Mouse (Mus musculus) forebrain, embryonic 16.5 days (tissue): Measurements from ENCODE around the gene Cisd2. TPM values are rescaled to one million over a fixed set of nuclear protein-coding genes. Genes with fewer than 3 reads are reported as not detected.

Source experiments
- ATAC-seq: fragments of 200-750 bp; cut with Nextera tagmentation; 2 replicates; pipeline ENCODE4 v1.8.0; 2017; ENCODE audit warnings: mild to moderate bottlenecking, moderate library complexity
- H3K27ac ChIP-seq: fragments of 300-500 bp; sonication (generic); 2 replicates; pipeline ENCODE4 v1.5.1; 2014; ENCODE audit warnings: low read length, control low read depth
- H3K27me3 ChIP-seq: fragments of 300-500 bp; sonication (generic); replicated peaks from 2 replicates; pipeline ENCODE4 v1.6.1; 2014; ENCODE audit warnings: low read length; ENCODE audit not compliant: control insufficient read depth, insufficient read depth
- H3K36me3 ChIP-seq: fragments of 300-500 bp; sonication (generic); 2 replicates; pipeline ENCODE4 v1.6.1; 2014; ENCODE audit not compliant: control insufficient read depth, insufficient read depth
- H3K4me1 ChIP-seq: fragments of 300-500 bp; sonication (generic); replicated peaks from 2 replicates; pipeline ENCODE4 v1.6.1; 2014; ENCODE audit warnings: low read length; ENCODE audit not compliant: control insufficient read depth, insufficient read depth
- H3K4me2 ChIP-seq: fragments of 300-500 bp; sonication (generic); 2 replicates; pipeline ENCODE4 v1.6.1; 2014; ENCODE audit warnings: mild to moderate bottlenecking, low read length, control low read depth
- H3K4me3 ChIP-seq: fragments of 300-500 bp; sonication (generic); replicated peaks from 2 replicates; pipeline ENCODE4 v1.5.1; 2014; ENCODE audit warnings: mild to moderate bottlenecking, low read length, control low read depth
- H3K9ac ChIP-seq: fragments of 300-500 bp; sonication (generic); replicated peaks from 2 replicates; pipeline ENCODE4 v1.6.1; 2014; ENCODE audit warnings: low read depth, low read length, control low read depth
- H3K9me3 ChIP-seq: fragments of 300-500 bp; sonication (generic); 2 replicates; pipeline ENCODE4 v1.6.1; 2016; ENCODE audit warnings: low read length; ENCODE audit not compliant: control insufficient read depth
- WGBS: fragments of 180-500 bp; shearing (Covaris S2); extraction: QIAGEN DNeasy Blood & Tissue Kit; methylation state at CpG from one replicate; pipeline ENCODE4 v1.1.7; 2014; 5-methylcytosine and 5-hydroxymethylcytosine counted together
- polyA plus RNA-seq: library from polyadenylated mRNA; unstranded; fragments of >200 nt; fragmentation: Nextera tagmentation; extraction: Ambion mirVana; gene quantifications from 2 replicates; pipeline ENCODE4 v1.2.1, GENCODE M21; 2015

Cisd2 gene
- polyA plus RNA-seq, 1 experiment from 2014 or later, result 72.5 TPM

DNA sequence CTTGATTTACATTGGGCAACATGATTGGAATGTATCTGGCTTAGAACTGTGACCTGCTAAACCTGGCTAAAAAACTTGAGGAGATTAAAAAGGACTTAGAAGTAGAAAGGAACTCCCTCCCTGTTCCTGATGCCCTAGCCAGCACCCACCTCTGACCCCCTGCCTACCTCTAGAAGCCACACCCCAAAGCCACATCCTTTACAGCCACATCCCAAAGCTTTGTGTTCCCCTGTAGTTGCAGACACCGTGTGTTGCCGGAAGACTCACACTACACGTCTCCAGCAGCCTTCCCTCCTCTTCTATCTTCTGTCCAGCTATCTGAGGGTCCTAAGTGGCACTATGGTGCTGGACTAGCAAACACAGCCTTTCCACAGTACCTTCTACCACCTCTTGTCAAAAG lies 5.9 kb downstream of the Cisd2 start:
- Histone ChIP-seq H3K36me3 (no peaks in the 10 kb centered on the region), H3K9ac (no peak overlapping the region), H3K4me1 (peaks cover 7% of the 10 kb centered on the region; the same call in 1 of the 2 replicates), H3K27ac (no peak overlapping the region), H3K4me3 (no peak overlapping the region), H3K27me3 (no peaks in the 10 kb centered on the region), H3K9me3 (no peaks in the 10 kb centered on the region), H3K4me2 (no peak overlapping the region)
- no peak for ATAC-seq
- 83% methylated on average over 3 of the region's 3 CpGs for WGBS

DNA sequence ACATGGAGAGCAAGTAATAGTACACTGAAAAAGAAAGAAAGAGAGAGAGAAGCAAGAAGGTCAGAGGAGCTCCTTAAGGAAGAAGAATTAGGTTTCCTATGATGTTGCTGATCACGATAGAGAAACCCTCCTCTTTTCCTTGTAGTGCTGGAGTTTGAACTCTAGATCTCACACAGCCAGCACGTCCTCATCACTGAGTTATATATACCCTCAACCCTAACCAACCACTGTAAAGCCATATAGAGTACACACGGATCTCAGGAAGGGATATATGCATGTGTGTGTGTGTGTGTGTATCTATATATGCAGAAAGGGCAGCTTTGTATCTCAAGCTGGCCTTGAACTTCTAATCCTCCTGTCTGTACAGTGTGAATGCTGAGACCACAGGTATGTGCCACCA lies 6.5 kb downstream of the Cisd2 start:
- H3K9me3 ChIP-seq, result no peaks in the 10 kb centered on the region
- no peak overlapping the region for H3K27ac ChIP-seq
- no peak for ATAC-seq
- H3K4me3 ChIP-seq, result no peak overlapping the region
- peaks cover 4% of the 10 kb centered on the region; the same call in 1 of the 2 replicates for H3K4me1 ChIP-seq
- H3K9ac ChIP-seq, result no peak overlapping the region
- 96% methylated on average over 3 of the region's 3 CpGs for WGBS
- no peaks in the 10 kb centered on the region for H3K36me3 ChIP-seq
- no peaks in the 10 kb centered on the region for H3K27me3 ChIP-seq
- no peak overlapping the region for H3K4me2 ChIP-seq

DNA sequence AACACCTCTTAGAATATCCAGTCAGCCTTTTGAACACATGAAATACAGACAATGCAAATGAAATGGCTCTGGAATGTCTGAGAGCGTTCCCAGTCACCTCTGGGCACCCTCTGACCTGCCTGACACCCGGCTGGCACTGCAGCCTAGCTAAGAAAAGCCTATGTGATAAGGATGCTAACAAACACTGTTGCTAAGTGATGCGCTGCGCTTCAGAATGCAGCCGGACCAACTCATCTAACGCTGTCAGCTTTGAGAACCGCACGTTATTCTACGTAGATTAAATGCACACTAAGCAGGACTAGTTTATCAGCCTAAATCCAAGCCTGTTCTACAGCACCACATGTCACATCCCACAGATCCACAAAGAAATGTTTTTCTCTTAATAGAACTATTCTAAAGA lies 11.9 kb downstream of the Cisd2 start:
- peaks cover 3% of the 10 kb centered on the region; the same call in 1 of the 2 replicates for H3K36me3 ChIP-seq
- WGBS, result 63% methylated on average over 9 of the region's 9 CpGs
- no peaks in the 10 kb centered on the region for H3K27me3 ChIP-seq
- H3K4me1 ChIP-seq, result peaks cover 3% of the 10 kb centered on the region; the same call in 1 of the 2 replicates
- no peak overlapping the region for H3K27ac ChIP-seq
- H3K9me3 ChIP-seq, result no peaks in the 10 kb centered on the region
- no peak overlapping the region for H3K4me2 ChIP-seq
- ATAC-seq, result no peak
- H3K9ac ChIP-seq, result no peak overlapping the region
- H3K4me3 ChIP-seq, result no peak overlapping the region

DNA sequence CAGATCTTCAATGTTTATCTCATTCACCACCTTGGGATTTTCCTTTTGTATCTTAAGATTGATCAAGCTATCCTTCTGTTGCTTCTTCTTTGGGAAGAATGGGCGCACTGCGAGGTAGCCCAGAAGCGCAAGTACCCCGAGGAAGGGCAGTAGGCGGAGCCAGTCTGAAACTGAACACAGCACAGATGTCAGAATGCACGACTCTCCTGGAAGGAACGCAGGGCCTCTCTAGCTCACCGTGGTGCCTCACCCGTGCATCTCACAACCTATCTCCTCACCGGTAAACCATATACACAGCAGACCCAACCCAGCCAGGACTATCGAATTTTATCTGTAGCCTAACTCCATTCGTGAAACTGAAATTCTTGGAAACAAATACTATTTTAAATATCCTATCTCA lies 12.7 kb downstream of the Cisd2 start:
- H3K4me3 ChIP-seq, result no peak overlapping the region
- H3K4me1 ChIP-seq, result peaks cover 3% of the 10 kb centered on the region; the same call in 1 of the 2 replicates
- peaks cover 7% of the 10 kb centered on the region; the same call in 1 of the 2 replicates for H3K36me3 ChIP-seq
- no peaks in the 10 kb centered on the region for H3K9me3 ChIP-seq
- no peaks in the 10 kb centered on the region for H3K27me3 ChIP-seq
- 95% methylated on average over 12 of the region's 12 CpGs for WGBS
- H3K9ac ChIP-seq, result no peak overlapping the region
- no peak overlapping the region for H3K4me2 ChIP-seq
- no peak for ATAC-seq
- no peak overlapping the region for H3K27ac ChIP-seq

DNA sequence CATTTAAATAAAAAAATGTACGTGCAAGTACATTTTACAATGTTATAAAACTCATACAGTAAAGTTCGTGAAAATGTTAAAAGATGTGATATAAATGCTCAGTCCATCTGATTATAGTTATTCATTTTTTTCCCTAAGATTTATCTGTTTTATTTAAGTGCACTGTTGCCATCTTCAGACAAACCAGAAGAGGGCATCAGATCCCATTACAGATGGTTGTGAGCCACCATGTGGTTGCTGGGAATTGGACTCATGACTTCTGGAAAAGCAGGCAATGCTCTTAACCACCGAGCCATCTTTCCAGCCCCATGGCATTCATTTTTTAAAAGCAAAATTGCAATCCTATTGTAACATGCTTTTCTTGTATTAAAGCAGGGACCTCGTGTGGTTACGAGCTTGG lies 14.5 kb downstream of the Cisd2 start:
- Histone ChIP-seq H3K27me3 (no peaks in the 10 kb centered on the region), H3K9ac (no peak overlapping the region), H3K4me3 (no peak overlapping the region), H3K27ac (no peak overlapping the region), H3K9me3 (no peaks in the 10 kb centered on the region), H3K4me1 (peaks cover 3% of the 10 kb centered on the region; the same call in 1 of the 2 replicates), H3K36me3 (peaks cover 7% of the 10 kb centered on the region; the same call in 1 of the 2 replicates), H3K4me2 (no peak overlapping the region)
- no peak for ATAC-seq
- WGBS, result 95% methylated on average over 5 of the region's 5 CpGs

DNA sequence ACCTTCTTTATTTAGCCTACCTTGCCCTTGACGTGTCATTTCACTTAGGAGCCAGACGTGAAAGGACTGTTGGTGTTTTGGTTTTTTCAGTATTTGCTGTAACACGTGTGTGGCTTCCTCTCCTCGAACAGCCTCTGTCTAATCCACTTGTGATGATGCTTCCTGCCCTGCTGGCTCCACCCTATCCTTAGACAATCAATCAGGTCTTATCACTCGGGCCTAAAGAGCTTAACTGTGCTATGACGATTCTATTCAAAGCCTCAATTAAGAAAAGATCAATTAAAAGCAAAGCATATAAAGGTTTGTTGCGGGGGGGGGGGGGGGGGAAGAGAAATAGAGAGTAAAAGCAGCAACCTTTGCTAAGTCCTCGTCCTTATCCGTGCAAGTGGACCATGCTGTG lies 16.4 kb downstream of the Cisd2 start:
- ATAC-seq, result no peak
- H3K4me1 ChIP-seq, result peaks cover 7% of the 10 kb centered on the region; the same call in 1 of the 2 replicates
- H3K9me3 ChIP-seq, result no peaks in the 10 kb centered on the region
- no peak overlapping the region for H3K9ac ChIP-seq
- no peak overlapping the region for H3K4me2 ChIP-seq
- peaks cover 7% of the 10 kb centered on the region; the same call in 1 of the 2 replicates for H3K36me3 ChIP-seq
- H3K27me3 ChIP-seq, result no peaks in the 10 kb centered on the region
- H3K27ac ChIP-seq, result no peak overlapping the region
- 67% methylated on average over 8 of the region's 9 CpGs for WGBS
- H3K4me3 ChIP-seq, result no peak overlapping the region

DNA sequence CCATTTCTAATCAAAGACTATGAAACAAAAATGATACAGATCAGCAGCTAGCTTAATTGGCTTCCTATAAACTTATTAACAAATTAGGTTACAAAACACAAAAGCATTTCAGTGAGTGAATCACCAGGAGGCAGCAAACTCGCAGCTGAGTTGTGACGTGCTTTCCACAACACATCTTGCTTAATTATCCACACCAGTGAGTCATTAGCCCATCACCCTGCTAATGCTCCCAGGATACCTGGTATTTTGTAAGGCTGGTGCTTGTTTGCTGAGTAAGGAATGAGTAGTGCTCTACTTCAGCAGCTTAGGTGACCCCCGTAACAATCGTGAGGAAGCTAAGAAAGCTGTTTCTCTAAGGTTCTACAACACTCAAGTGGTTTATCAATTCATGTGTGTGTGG lies 19.1 kb downstream of the Cisd2 start:
- Histone ChIP-seq H3K9ac (no peak overlapping the region), H3K9me3 (no peaks in the 10 kb centered on the region), H3K27ac (no peak overlapping the region), H3K4me1 (peaks cover 8% of the 10 kb centered on the region), H3K36me3 (peaks cover 7% of the 10 kb centered on the region; the same call in 1 of the 2 replicates), H3K4me3 (no peak overlapping the region), H3K4me2 (no peak overlapping the region), H3K27me3 (no peaks in the 10 kb centered on the region)
- ATAC-seq, result no peak
- WGBS, result 47% methylated on average over 4 of the region's 4 CpGs

DNA sequence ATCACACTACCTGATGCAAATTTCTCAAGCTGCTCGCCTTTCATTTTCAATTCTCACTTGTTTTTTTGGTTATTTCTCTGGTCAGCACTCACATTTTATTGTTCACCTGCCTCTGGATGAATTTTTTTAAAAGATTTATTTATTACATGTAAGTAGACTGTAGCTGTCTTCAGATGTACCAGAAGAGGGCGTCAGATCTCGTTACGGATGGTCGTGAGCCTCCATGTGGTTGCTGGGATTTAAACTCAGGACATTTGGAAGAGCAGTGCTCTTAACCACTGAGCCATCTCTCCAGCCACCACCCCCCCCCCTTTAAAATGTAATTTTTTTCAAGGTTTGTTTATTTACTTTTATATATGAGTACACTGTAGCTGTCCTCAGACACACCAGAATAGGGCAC lies 19.9 kb downstream of the Cisd2 start:
- Histone ChIP-seq H3K36me3 (peaks cover 4% of the 10 kb centered on the region; the same call in 1 of the 2 replicates), H3K9me3 (no peaks in the 10 kb centered on the region), H3K4me2 (no peak overlapping the region), H3K4me1 (peaks cover 8% of the 10 kb centered on the region), H3K27me3 (no peaks in the 10 kb centered on the region), H3K9ac (no peak overlapping the region), H3K4me3 (no peak overlapping the region), H3K27ac (no peak overlapping the region)
- WGBS, result 81% methylated on average over 5 of the region's 5 CpGs
- no peak for ATAC-seq

DNA sequence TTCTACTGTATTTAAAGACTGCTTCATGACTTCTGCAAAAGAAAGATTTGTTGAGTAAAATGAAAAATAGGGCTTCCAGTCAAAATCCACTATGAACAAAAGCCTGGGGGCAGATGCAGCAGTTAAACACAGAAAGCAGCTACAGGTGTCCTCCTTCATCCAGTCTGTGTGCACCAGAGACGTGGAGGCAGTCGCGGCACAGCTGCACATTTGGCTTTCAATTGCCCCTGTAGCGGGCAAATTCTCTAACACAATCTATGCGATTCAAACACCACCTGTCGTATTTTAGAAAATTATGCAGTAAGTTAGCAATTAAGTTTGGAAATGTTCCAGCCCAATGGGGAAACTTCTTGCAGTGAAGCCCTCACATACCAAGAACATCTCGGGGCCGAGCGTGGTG lies 20.5 kb downstream of the Cisd2 start:
- Histone ChIP-seq H3K4me3 (no peak overlapping the region), H3K27me3 (no peaks in the 10 kb centered on the region), H3K27ac (no peak overlapping the region), H3K36me3 (peaks cover 4% of the 10 kb centered on the region; the same call in 1 of the 2 replicates), H3K9ac (no peak overlapping the region), H3K9me3 (no peaks in the 10 kb centered on the region), H3K4me2 (no peak overlapping the region), H3K4me1 (peaks cover 8% of the 10 kb centered on the region)
- peak; percentile 51 for ATAC-seq
- 55% methylated on average over 9 of the region's 9 CpGs for WGBS

DNA sequence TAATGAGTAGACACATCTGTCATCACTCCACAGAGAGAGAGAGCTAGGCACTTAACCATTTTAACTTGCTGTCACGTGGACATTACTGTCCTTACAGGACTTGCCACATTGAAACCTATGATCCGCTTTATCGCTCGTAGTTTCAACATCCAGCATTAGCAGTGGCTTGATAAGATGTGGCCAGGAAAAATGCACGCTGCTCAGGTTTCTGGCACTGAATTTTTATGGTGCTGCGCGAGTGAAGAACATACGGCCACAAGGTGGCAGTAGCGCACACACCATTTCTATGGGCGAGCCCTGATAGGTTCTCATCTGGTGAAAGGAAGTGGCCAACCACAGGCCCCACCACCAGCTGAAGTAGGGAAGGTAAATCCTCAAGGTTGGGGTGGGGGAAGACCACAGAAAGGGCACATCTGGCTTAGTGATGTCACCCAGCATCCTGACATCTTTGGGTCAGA lies 21.5 kb downstream of the Cisd2 start:
- no peak overlapping the region for H3K9ac ChIP-seq
- no peaks in the 10 kb centered on the region for H3K9me3 ChIP-seq
- H3K27ac ChIP-seq, result no peak overlapping the region
- no peaks in the 10 kb centered on the region for H3K27me3 ChIP-seq
- H3K4me3 ChIP-seq, result no peak overlapping the region
- WGBS, result 14% methylated on average over 10 of the region's 10 CpGs
- peak; percentile 80 for ATAC-seq
- peaks cover 4% of the 10 kb centered on the region; the same call in 1 of the 2 replicates for H3K36me3 ChIP-seq
- peaks cover 8% of the 10 kb centered on the region for H3K4me1 ChIP-seq
- H3K4me2 ChIP-seq, result no peak overlapping the region
